Mouse (Mus musculus) CH12F3 (cell line): Measurements from ENCODE around the gene Rgs9.

Experiments used
- in situ Hi-C: fragments of 300-500 bp; cut with MboI; formaldehyde crosslinking; loops from 2 replicates; pipeline ENCODE4 v1.14.3; 2020; ENCODE audit warnings: low sequenced_read_pairs

Rgs9 gene

GRCm38 (mm10) chr11:109246920-109247319 lies 51.0 kb downstream of the Rgs9 start:
- in situ Hi-C loops: loop anchor here (10.0 kb wide), 2 partner anchors 198 to 338 kb away; no protein-coding TSS in a partner anchor

GRCm38 (mm10) chr11:109244635-109245360 lies 53.1 kb downstream of the Rgs9 start:
- in situ Hi-C loops: loop anchor here (10.0 kb wide), 2 partner anchors 200 to 340 kb away; no protein-coding TSS in a partner anchor

DNA sequence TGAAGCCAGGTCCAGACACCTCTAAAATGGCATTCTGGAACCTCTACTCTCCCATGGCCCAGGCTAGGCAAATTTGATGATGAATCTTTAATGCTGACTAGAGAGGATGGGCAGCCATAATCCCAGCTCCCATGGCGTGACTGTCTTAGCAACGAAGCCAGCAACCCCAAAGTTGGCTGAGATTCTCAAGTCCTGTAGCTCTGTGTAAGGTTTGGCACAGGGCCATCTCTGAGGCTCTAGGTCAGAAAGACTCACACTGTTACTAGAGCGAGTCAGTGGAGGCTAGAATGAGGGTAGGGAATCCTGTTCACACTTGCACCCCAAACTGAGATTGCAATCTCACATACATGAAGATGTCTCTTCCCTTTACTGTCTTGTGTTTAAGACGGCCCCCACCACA lies 57.8 kb downstream of the Rgs9 start:
- in situ Hi-C loops: loop anchor here (10.0 kb wide), 2 partner anchors 205 to 345 kb away; no protein-coding TSS in a partner anchor

DNA sequence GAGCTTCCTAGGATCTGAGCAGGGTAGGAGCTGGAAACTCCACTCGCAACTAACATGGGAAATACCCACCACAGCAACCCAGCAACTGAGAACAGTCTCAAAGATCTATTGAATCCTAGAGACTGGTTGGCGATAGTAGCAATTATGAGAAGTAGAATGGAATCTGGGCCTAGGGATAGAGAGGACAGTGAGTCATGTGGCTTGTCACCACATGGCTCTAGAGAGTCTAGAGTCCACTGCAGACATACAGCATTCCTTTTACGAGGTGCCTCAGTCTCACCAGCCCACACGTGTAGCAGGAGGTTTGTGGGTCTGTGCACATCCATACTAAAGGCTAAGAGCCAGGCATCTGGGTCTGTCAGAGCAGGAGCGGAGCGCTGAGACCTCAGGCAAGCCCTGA lies 59.3 kb downstream of the Rgs9 start:
- in situ Hi-C loops: no loop called here

DNA sequence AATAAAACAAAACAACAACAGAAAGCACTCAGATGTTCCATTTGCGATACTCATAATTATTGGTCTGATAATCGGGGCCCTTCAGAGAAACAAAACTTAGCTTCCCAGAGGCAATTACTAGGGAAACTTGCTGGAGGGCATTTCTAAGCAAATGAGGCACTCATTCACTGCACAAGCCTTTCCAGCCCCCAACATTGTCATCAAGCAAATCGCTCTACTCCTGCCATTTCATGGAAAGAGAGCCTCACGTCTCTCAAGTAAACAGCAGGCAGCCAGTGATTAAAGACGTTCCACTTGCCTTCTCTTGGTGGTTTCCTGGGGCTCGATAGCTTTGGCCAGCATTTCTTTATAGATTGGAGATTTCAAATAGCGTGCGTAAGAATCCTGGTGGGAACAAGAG lies 60.1 kb downstream of the Rgs9 start:
- in situ Hi-C loops: no loop called here

DNA sequence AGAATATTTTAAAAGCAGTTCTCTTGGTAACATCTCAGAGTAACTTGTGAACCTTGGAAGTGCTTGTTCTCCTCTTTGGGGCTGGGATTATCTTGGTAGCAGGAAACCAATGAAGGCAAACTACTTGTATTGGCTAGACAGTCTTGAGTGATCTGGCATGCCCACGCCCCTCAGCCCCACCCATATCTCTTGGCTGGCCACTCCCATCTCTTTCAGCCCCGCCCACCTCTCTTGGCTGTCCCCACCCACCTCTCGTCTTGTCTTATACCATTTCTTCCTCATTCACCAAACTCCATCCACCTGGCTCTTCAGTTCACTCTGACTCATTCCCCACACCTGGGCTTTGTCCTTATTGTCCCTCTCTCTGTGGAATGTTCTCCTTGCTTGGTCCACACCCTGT lies 64.3 kb downstream of the Rgs9 start:
- in situ Hi-C loops: no loop called here

DNA sequence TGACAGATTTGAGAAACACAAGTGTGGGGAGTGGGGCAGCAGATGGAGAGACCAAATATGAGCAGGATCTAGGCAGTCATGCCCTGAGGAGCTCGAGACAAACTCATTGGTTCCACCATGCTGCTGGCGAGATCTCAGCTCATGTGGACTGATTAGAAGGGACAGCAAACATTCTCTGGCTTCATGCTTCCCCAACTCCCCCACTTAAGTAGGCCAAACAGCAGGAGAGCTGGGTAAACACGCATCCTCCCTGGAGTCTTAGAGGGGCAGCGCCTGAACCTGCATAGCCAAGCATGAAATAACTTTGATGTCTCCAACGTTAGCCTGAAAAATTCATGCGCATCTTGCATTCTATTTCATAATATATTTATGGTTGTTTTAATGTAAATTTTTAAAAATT lies 65.1 kb downstream of the Rgs9 start:
- in situ Hi-C loops: no loop called here

- in situ Hi-C loops: no loop called here
Measured at GRCm38 (mm10) chr11:109227139-109227538, 70.8 kb downstream of the Rgs9 start.

GRCm38 (mm10) chr11:109221209-109222007 lies 76.5 kb downstream of the Rgs9 start:
- in situ Hi-C loops: no loop called here

GRCm38 (mm10) chr11:109218722-109219430 lies 79.1 kb downstream of the Rgs9 start:
- in situ Hi-C loops: no loop called here

DNA sequence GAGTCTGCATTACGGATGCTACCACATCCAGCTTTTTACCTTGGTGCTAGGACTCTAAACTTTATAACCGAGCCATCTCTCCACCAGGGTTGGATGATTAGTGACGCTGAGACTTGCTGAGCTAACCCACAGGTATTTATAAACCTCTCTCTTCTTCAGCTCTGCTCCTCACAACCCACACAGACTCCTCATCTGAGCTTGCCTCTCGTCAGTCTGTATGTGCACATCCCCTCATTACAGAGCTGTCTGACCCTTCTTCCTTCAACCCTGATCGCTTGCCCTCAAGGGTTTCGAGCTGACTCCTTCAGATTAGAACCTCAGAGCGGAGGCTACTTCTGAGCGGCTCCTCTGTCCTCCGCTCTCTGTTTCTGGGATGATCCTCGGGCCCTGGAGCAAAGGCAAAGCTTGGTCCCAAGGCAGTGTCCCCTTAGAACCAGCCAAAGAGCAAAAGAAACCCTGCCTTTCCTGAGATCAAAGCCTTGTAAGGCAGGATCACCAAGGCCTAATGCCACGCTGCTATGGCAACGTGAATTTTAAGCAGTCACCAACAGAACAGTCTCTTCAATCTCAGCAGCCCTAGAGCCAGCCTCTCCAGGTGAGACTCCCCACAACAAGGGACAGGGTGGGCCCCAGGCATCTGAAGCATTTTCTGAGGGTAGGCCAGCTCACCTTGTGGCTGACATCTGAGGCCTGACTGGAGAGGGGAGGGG lies 79.9 kb downstream of the Rgs9 start:
- in situ Hi-C loops: no loop called here

- in situ Hi-C loops: no loop called here
Measured at GRCm38 (mm10) chr11:109210772-109211171, 87.2 kb downstream of the Rgs9 start.

- in situ Hi-C loops: no loop called here
Measured at GRCm38 (mm10) chr11:109210341-109210740, 87.6 kb downstream of the Rgs9 start.

DNA sequence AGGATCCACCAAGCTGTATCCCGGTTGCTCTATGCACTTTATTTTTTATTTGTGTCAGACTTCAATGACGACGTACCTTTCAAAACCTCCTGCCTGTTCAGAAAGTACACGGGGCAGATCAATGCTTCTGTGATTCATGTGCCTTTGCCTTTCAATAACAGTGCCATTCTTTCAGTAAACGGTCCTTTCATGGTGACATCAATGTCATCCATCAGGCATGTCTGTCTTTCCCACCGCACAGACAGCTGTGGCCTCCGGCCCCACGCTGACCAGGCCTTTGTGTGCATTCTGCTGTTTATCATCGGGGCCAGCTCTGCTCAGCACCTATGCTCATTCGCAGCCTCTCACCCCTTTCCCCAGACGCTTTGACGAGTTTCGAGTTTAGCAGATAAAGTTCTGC lies 91.2 kb downstream of the Rgs9 start:
- in situ Hi-C loops: no loop called here

GRCm38 (mm10) chr11:109206028-109206427 lies 91.9 kb downstream of the Rgs9 start:
- in situ Hi-C loops: no loop called here

GRCm38 (mm10) chr11:109199612-109200293 lies 98.2 kb downstream of the Rgs9 start:
- in situ Hi-C loops: loop anchor here (25.0 kb wide), 1 partner anchor 737 kb away; no protein-coding TSS in a partner anchor

DNA sequence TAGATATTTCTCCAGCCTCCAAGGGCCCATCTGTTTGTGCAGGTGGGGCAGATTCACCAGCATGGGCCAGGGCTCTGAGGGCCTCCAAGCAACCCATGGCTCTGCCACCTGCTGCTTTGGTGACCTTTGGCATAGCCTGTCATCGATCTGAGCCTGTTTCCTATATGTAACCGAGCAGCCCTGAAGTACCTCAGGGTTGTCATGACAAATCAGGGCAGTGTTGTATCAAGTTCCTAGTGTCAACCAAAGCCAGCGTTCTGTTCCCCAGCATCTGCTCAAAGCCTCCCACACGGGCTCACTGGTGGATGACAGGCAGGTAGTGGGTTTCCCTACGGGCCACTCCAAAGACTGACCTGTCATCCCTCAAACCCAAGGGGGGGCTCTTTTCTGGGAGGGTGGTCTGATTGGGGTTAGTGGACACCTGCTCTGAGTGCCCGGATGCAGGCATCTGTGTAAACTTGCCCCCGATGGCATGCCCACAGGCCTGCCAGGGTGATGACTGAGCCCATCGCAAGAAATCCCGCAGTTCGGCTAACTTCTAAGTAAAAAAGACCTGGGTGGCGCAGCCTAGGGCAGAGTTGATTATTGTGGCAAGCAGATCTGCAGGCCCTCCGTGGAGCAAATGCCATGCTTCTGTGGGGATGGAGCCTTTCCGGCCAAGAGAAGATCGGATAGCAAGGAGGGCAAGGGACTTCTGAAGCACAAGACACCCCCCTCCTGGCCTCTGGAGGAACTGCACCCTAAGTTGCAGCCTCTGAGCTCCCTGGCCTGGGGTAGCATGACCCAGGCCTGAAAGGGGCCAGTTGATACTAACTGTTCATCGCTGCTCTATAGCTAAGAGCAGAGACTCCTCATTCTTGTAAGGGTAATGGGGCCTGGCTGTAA lies 105.0 kb downstream of the Rgs9 start:
- in situ Hi-C loops: loop anchor here (25.0 kb wide), 1 partner anchor 731 kb away; no protein-coding TSS in a partner anchor

DNA sequence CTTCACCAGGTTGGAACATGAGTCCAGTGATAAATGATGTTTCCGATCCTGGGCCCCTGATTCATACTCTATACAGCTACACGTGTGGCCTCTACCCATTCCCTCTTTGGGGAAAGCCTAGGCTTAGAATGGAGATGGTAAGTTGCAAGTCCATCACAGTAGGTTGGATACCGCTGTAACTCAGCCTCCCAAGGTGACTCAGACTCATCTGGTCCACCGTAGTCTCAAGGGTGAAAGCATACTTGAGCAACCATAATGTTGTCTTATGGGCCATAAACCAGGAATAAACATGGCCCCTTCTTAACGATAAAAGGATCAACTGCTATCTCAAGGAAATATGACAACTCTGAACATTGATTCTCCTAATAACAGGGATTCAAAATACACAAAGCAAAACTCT lies 109.7 kb downstream of the Rgs9 start:
- in situ Hi-C loops: loop anchor here (25.0 kb wide), 1 partner anchor 726 kb away; no protein-coding TSS in a partner anchor

DNA sequence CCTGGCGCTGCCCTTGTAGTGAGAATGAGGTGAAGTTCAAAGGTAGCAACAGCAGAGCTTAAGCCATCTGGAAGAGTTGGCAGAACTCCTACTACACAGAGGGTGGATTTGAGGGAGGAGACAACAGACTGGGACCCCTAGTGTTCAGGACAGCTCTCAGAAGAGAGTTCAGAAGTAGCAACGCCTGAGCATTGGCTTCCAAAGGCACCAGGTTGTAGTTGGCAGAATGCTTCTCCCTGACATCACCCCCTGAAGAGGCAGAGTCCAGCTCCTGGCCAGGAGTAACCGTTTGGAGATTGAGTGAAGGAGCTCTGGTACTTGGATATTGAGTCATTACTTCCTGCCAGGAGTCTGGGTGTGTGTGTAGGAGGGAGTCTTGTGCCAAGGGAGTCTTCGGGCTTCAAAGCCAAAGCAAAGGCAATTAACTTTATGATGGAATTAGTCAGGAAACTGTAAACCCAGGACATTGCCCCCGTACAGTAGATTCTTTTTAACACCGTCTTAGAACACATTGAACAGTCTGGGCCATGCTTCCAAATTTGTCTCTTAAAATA lies 110.2 kb downstream of the Rgs9 start:
- in situ Hi-C loops: loop anchor here (25.0 kb wide), 1 partner anchor 725 kb away; no protein-coding TSS in a partner anchor
